Mouse (Mus musculus) heart, postnatal 0 days (tissue): Measurements from ENCODE around the gene Kdm2a. TPM values are rescaled to one million over a fixed set of nuclear protein-coding genes. Genes with fewer than 3 reads are reported as not detected.

ENCODE experiments used
- ATAC-seq: fragments of 200-750 bp; cut with Nextera tagmentation; 2 replicates; pipeline ENCODE4 v1.8.0; 2017; ENCODE audit warnings: low read depth, moderate number of reproducible peaks, moderate library complexity; ENCODE audit not compliant: insufficient read depth
- DNase-seq: peaks from one replicate; pipeline ENCODE4 v3.0.0-alpha.2; 2016; ENCODE audit warnings: low spot score
- H3K27ac ChIP-seq: fragments of 300-500 bp; sonication (generic); 2 replicates; pipeline ENCODE4 v1.5.1; 2014; ENCODE audit warnings: low read depth, mild to moderate bottlenecking
- H3K27me3 ChIP-seq: fragments of 300-500 bp; sonication (generic); 2 replicates; pipeline ENCODE4 v1.6.1; 2014; ENCODE audit warnings: low read length, mixed read lengths; ENCODE audit not compliant: control insufficient read depth, insufficient read depth
- H3K36me3 ChIP-seq: fragments of 300-500 bp; sonication (generic); replicated peaks from 2 replicates; pipeline ENCODE4 v1.6.1; 2014; ENCODE audit warnings: low read length, mixed read lengths; ENCODE audit not compliant: control insufficient read depth, insufficient read depth
- H3K4me1 ChIP-seq: fragments of 300-500 bp; sonication (generic); 2 replicates; pipeline ENCODE4 v1.6.1; 2014; ENCODE audit warnings: antibody characterized with exemption; ENCODE audit not compliant: control insufficient read depth, insufficient read depth
- H3K4me2 ChIP-seq: fragments of 300-500 bp; sonication (generic); 2 replicates; pipeline ENCODE4 v1.6.1; 2014; ENCODE audit warnings: low read depth, mild to moderate bottlenecking, low read length, moderate library complexity
- H3K4me3 ChIP-seq: fragments of 300-500 bp; sonication (generic); 2 replicates; pipeline ENCODE4 v1.5.1; 2014; ENCODE audit warnings: low read depth, low read length
- H3K9ac ChIP-seq: fragments of 300-500 bp; sonication (generic); replicated peaks from 2 replicates; pipeline ENCODE4 v1.6.1; 2014; ENCODE audit warnings: low read depth, low read length, mixed read lengths
- H3K9me3 ChIP-seq: fragments of 300-500 bp; sonication (generic); replicated peaks from 2 replicates; pipeline ENCODE4 v1.6.1; 2016; ENCODE audit warnings: low read length; ENCODE audit not compliant: control insufficient read depth
- CTCF ChIP-seq: IDR thresholded peaks from 2 replicates; pipeline ENCODE4 v1.5.1; 2016; ENCODE audit warnings: antibody characterized with exemption, control low read depth, low read depth
- EP300 ChIP-seq: IDR thresholded peaks from 2 replicates; pipeline ENCODE4 v1.6.1; 2016; ENCODE audit warnings: antibody characterized with exemption, low read depth
- WGBS: fragments of 180-500 bp; shearing (Covaris S2); extraction: QIAGEN DNeasy Blood & Tissue Kit; methylation state at CpG from one replicate; pipeline ENCODE4 v1.1.7; 2014; 5-methylcytosine and 5-hydroxymethylcytosine counted together
- polyA plus RNA-seq: library from polyadenylated mRNA; unstranded; fragments of >200 nt; fragmentation: Nextera tagmentation; extraction: Ambion mirVana; gene quantifications from 2 replicates; pipeline ENCODE4 v1.2.1, GENCODE M21; 2015
- total RNA-seq: library from RNA; depleted of rRNA; stranded (reverse); fragments of >200 nt; gene quantifications from 2 replicates; pipeline ENCODE4 v1.2.3, GENCODE M21; 2014; ENCODE audit warnings: low replicate concordance; rRNA removed

Gene Kdm2a
- total RNA-seq: 55.0 and 65.3 TPM in 2 replicates
- 15.4 and 15.7 TPM in 2 replicates for polyA plus RNA-seq

GRCm38 (mm10) chr19:4397798-4398629 lies at the start of gene Kdm2a:
Kdm2a (minus strand) TSS chr19:4398285.
- H3K9me3 ChIP-seq: no peaks in the 10 kb centered on the region
- peaks cover 23% of the 10 kb centered on the region for H3K4me1 ChIP-seq
- H3K36me3 ChIP-seq: no peaks in the 10 kb centered on the region
- DNase-seq: peak; percentile 19
- 3% methylated on average over 78 of the region's 82 CpGs for WGBS
- peak within 1 kb of the TSS; percentile 91 for H3K27ac ChIP-seq
- H3K27me3 ChIP-seq: no peaks in the 10 kb centered on the region
- H3K4me3 ChIP-seq: peak within 1 kb of the TSS; percentile 100
- H3K9ac ChIP-seq: peak within 1 kb of the TSS; percentile 76
- H3K4me2 ChIP-seq: peak within 1 kb of the TSS; percentile 92
- peak; percentile 36 for ATAC-seq
- TF ChIP-seq CTCF (no peak), EP300 (no peak)

- no peak overlapping the region for H3K9ac ChIP-seq
- no peak overlapping the region for H3K4me2 ChIP-seq
- WGBS: 83% methylated on average over 9 of the region's 9 CpGs
- H3K9me3 ChIP-seq: no peaks in the 10 kb centered on the region
- H3K27ac ChIP-seq: no peak overlapping the region
- DNase-seq: no peak
- H3K27me3 ChIP-seq: no peaks in the 10 kb centered on the region
- H3K4me3 ChIP-seq: no peak overlapping the region
- H3K4me1 ChIP-seq: no peaks in the 10 kb centered on the region
- no peaks in the 10 kb centered on the region for H3K36me3 ChIP-seq
- TF ChIP-seq CTCF (no peak), EP300 (no peak)
- no peak for ATAC-seq
Measured at GRCm38 (mm10) chr19:4447445-4447844, 49.4 kb upstream of the Kdm2a start.

- no peaks in the 10 kb centered on the region for H3K9me3 ChIP-seq
- no peak for TF ChIP-seq CTCF
- no peak for TF ChIP-seq EP300
- H3K4me3 ChIP-seq: no peak overlapping the region
- no peaks in the 10 kb centered on the region for H3K36me3 ChIP-seq
- H3K27me3 ChIP-seq: no peaks in the 10 kb centered on the region
- peaks cover 4% of the 10 kb centered on the region; the same call in 1 of the 2 replicates for H3K4me1 ChIP-seq
- H3K4me2 ChIP-seq: no peak overlapping the region
- 82% methylated on average over 8 of the region's 8 CpGs for WGBS
- H3K9ac ChIP-seq: no peak overlapping the region
- H3K27ac ChIP-seq: no peak overlapping the region
- DNase-seq: no peak
- no peak for ATAC-seq
Measured at GRCm38 (mm10) chr19:4446661-4447420, 48.8 kb upstream of the Kdm2a start.

GRCm38 (mm10) chr19:4442408-4442807 lies 44.3 kb upstream of the Kdm2a start:
- no peaks in the 10 kb centered on the region for H3K27me3 ChIP-seq
- peak; percentile 69 for DNase-seq
- TF ChIP-seq CTCF (peak; percentile 88), EP300 (no peak)
- no peak overlapping the region for H3K9ac ChIP-seq
- peak; percentile 37; the same call in 1 of the 2 replicates for ATAC-seq
- peaks cover 24% of the 10 kb centered on the region; the same call in 1 of the 2 replicates for H3K4me1 ChIP-seq
- H3K4me2 ChIP-seq: no peak overlapping the region
- 6% methylated on average over 3 of the region's 3 CpGs for WGBS
- H3K27ac ChIP-seq: peak overlapping the region; percentile 51; the same call in 1 of the 2 replicates
- H3K36me3 ChIP-seq: no peaks in the 10 kb centered on the region
- H3K4me3 ChIP-seq: no peak overlapping the region
- no peaks in the 10 kb centered on the region for H3K9me3 ChIP-seq

GRCm38 (mm10) chr19:4441621-4442161 lies 43.6 kb upstream of the Kdm2a start:
- H3K27me3 ChIP-seq: no peaks in the 10 kb centered on the region
- WGBS: 28% methylated on average over 10 of the region's 10 CpGs
- TF ChIP-seq CTCF: no peak
- TF ChIP-seq EP300: no peak
- no peak overlapping the region for H3K4me2 ChIP-seq
- H3K36me3 ChIP-seq: no peaks in the 10 kb centered on the region
- H3K4me3 ChIP-seq: no peak overlapping the region
- no peaks in the 10 kb centered on the region for H3K9me3 ChIP-seq
- ATAC-seq (peak; percentile 54), DNase-seq (peak; percentile 19)
- peaks cover 24% of the 10 kb centered on the region; the same call in 1 of the 2 replicates for H3K4me1 ChIP-seq
- H3K27ac ChIP-seq: peak overlapping the region; percentile 66
- H3K9ac ChIP-seq: no peak overlapping the region
